Mouse (Mus musculus): ENCODE measurements at regions not wholly inside any gene's neighbourhood (a gene's known extent, or its start where the extent isn't known, plus 50 kb on each side); places are given as distances from the start of the nearest gene placed in this dataset.
A peak's percentile ranks its signal among the peaks of the same experiment; 100 is the strongest.

- DNase-seq (ENCODE audit: low spot score) = peak; percentile 22
These were observed 49.8 kb upstream of the Sipa1l2 start for GRCm38 (mm10) chr8:125619336-125619906.
